Mouse (Mus musculus) stomach, postnatal 0 days (tissue): ENCODE measurements around the gene Hist1h2ag.
"Not testable (repeated sequence)": the region's sequence is repeated elsewhere in the genome, so short reads cannot be mapped to it uniquely, and the experiment has no call there.

Experiments
- CTCF ChIP-seq: IDR thresholded peaks from 2 replicates; pipeline ENCODE4 v1.5.1; 2016; ENCODE audit warnings: antibody characterized with exemption, low read depth, mild to moderate bottlenecking, moderate library complexity
- EP300 ChIP-seq: optimal IDR thresholded peaks from 2 replicates; pipeline ENCODE3; 2016; ENCODE audit warnings: antibody characterized with exemption

- not testable (repeated sequence) for TF ChIP-seq CTCF, EP300
Observed at GRCm38 (mm10) chr13:22042568-22043502, at the start of gene Hist1h2ag, which contains the start of gene Hist1h2bj.
